Mouse (Mus musculus) spleen, postnatal 4 days (tissue): ENCODE results near the gene Npas4.
A peak's percentile ranks its signal among the peaks of the same experiment; 100 is the strongest.
"Not testable (repeated sequence)": the region's sequence is repeated elsewhere in the genome, so short reads cannot be mapped to it uniquely, and the experiment has no call there.

ENCODE experiments used
- DNase-seq, 2 experiments: peaks; one replicate each; pipeline ENCODE4 v3.0.0; 2022; ENCODE audit warnings: low spot score in 2 of 2

Npas4 gene

DNA sequence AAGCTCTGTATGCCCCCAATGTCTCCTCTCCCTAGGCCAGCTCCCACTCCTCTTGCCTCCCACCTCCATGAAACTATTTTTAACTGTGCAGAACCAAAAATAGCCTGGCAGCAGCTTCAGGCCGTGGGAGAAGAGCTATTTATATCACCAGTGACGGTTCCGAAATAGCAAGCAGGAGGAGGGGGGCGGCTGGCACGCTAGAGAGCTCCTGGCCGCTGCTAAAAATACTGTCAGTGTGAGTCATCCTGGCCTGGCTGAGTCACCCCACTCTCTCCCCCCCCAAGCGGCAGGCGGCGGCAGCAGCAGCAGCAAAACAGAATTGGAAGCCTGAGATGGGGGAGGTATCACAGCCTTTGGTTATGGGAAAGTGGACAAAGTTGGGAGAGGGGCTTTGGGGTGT is 2.8 kb upstream of the Npas4 start:
- no peak for DNase-seq

DNA sequence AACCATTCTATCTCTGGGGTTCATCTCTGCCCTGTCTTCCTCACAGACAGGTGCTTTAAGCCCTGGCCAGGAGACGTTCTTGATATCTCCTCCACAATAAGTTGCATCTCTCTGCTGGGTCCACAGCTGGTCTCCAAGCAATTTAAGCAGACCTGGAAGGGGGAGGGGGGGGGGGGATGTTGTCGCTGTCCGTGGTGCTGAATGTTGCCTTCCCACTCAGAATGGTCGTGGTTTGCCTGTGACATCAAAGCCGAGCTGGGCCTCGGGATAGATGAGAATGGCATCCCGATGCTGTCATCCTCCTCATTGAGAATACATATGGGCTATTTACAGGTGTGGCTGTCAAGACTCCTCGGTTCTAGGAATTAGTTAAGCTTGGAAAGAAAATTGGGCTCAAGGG is 2.3 kb upstream of the Npas4 start:
- DNase-seq, result no peak

DNA sequence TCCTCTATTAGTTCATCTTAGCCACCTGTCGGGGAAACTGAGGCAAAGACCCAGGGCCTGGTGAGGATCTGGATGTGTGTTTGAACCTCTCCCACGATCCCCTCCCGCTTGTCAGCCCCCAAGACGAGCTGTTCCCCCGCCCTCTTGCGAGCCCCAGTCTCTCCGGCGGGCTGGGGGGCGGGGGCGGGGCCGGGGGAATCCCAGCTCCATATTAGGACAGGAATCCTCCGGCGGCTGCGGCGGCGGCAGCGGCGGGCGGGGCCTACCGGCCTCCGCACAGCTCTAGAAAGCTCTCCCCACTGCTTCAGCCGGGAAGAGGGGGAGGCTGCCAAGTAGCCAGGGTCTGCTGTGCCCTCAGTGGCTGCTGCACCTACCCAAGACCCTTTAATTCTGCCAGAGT is 600 bp upstream of the Npas4 start:
- DNase-seq, result no peak

DNA sequence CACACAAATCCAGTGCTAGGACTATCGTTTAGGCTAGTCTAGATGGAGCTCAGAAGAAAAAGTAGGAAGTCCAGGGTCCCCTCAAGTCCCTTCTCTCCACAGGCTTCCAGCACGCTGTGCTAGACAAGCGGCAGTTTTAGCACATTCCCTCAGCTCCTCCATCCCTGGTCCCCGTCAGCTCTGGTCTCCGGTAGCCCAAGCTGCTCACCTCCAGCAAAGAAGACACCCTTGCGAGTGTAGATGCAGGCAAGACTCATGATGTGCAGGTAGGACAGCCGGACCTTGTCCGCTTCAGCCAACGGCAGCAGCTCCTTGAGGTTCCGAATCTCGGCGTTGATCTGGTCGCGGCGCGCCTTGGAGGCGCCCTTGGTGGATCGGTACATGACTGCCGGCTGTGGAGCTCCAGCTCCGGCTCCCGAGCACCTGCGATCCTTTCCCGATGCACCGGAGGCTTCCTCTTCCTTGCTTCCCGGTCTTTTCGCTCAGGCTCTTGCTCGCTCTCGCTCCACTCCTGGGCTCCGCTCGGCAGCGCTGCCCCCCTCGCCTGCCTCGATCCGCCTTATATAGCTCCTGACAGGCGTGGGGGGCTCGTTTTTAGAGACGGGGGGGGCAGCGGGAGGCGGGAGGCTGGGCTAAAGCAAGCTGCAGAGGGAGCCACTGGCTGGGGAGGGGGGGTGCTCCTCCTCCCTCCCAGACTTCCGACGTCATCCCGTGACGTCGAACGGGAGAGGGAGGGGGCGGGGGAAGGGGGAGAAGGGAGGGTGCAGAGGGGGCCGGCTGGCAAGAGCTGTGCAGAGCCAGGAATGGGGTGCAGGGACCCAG is 471 bp downstream of the Npas4 start:
- no peak for DNase-seq

DNA sequence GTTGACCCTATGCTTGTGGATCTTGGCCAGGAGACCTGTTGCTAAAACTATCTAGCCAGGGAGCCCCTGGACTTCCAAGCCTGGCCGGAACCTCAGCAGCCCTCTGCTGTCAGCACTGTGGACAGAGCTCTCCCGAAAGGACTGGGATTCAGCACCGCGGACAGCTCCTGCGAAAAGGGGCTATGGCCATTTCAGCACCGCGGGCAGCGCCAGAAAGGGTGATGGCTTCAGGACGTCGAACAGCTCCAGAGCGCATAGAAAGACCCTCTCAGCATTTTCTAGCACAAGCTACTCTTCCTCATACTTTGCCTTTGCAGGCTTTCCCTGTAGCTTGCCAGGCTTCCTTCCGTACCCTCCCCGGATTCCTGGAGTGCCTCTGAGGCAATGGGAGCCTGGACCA is 1.1 kb downstream of the Npas4 start:
- peak; percentile 86 to 97 for DNase-seq

DNA sequence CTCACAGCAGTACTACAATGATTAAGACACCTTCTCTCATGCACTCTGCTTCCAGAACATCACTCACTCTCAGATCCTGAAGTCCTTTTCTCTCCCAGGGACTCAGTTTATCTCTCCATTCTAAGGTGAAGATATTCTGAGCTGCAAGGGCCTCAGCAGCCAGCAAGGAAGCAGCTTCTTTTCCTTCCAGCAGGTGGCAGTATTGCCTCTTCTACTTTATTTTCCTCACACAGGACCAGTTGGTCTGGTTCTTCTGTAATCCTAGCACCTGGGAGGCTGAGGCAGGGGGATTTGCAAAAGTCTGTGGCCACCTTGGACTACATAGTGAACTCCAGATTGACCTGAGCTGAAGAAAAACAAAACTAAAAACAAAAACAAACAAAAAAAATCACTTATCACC is 8.3 kb downstream of the Npas4 start:
- no peak for DNase-seq

DNA sequence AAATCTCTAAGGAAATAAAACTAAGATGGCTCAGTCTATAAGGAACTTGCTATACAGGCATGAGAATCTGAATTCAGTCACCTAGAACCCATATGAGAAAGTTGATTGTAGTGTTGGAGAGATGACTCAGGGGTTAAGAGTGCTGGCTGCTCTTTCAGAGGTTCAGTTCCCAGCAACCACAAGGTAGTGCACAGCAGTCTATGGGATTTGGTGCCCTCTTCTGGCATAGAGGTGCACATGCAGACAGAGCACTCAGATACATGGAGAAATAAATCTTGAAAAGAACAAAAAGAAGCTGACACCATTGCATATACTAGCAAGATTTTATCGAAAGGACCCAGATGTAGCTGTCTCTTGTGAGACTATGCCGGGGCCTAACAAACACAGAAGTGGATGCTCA is 21.9 kb downstream of the Npas4 start:
- no peak for DNase-seq

DNA sequence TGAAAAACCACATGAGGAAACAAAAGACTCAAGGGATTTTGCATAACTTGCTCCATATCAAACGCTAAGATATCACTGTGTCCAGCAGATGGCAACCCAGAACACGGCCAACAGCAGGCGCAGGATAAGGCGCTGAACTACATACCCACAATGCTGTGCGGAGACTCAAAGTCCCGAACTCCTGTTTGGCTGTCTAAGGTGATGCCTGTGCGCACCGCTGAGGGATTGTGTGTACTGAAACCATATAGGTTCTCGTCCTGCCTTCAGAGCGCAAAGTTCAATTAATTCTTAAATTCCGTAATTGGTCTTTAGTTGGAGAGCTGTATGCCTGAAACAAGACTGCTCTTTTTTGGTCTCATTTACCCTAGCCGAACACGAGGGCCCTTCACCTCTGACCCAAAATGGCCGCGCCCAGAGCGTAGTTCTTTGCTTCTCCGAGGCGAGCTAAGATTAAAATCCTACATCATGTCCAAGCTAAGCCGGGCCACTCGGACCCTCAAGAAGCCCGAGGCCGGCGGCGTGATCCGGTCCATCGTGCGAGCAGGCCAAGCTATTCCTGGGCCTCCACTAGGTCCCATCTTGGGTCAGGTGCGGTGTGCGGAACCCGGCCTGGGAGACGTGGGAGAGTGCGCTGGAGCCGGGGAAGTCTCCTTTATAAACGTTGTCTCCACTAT is 28.1 kb downstream of the Npas4 start, which contains the start of gene Mrpl11:
TSS of gene Mrpl11 (plus strand) at position 220 of the 674 bp plus-strand sequence.
- peak; percentile 86 to 93 for DNase-seq

DNA sequence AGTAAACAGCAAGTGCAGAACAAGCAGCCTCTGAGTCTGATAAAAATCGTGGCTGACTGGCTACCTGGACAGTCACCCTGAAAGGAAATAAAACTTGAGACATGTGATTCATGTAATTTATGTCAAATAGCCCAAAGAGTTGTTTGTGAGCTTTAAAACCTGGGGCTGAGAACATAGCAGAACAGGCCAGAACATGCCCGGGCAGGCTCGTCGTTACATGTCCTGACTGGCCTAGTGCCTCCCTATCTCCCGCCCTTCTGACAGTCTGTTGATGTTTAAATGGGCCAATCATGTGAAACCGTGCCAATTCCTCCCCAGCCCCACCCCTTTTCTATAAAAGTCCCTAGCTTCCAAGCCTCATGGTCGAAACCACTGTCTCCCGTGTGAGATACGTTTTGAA is 41.5 kb downstream of the Npas4 start:
- not testable (repeated sequence) for DNase-seq

DNA sequence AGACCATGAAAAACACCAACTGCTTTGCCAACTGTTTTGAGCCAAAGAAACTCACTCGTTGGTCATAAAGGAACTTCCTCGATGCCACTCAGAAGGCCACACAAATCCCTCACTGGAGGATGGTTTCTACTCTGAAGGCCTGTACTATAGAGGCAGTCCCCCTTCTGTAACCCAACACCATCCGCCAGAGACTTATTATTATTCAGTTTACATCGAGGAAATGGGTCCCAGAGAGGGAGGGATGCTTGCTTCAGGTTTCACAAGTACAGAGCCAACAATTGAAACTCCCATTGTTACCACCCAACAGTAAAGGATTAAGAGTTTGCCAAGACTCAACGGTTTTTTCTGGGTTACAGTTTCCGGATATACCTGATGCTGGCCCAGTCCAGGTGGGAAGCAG is 44.6 kb downstream of the Npas4 start:
- DNase-seq, result no peak

DNA sequence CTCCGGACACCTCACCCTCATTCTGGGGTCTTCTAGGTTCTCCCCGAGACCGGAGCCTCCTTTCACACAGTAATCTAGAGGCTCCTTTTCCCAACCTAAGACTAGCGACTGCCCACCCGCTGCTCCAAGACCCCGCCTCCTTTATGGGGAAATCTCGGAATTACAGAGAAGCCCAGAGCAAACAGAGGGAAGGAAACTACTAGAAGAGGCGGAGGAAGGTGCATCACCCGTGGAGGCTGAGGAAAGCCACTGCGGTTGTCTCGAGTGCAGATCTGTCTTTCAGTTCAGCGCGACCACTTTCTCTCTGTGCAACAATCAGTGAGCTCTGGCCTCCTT is 46.9 kb downstream of the Npas4 start:
- DNase-seq, result no peak

DNA sequence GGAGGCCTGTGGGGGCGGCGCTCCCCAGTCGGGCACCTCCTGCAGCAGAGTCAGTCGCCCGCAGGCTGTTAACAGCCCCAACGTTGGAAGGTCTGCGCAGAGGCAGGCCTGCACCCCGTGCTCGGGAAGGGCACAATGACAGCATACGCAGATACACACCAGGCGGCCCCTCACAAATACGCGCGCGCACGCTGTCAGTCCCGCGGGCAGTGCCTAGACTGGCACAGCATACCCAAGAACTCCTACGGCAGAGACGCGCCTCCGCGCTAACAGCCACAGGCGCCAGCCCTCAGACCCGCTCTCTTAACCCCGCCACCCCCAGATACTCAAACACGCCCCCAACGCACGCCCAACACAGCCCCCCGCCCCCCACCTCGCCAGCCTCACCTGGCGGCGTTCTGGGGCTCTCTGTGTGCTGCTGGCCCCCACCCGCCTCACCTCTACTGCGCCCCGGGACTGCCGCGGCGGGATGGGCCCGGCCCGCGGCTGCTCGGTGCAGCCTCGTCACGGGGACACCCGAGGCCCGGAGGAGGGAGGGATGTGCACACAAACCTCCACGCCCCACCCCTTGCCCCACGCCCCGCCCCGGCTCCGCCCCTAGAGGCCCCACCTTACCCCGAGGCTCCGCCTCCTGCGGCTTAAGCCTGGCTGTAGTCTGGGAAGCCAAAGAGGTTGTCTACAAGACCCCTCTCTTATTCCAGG is 47.4 kb downstream of the Npas4 start, which contains the start of gene Peli3:
TSS of gene Peli3 (minus strand) at position 577 of the 702 bp plus-strand sequence.
- DNase-seq, result peak; percentile 81 to 91

DNA sequence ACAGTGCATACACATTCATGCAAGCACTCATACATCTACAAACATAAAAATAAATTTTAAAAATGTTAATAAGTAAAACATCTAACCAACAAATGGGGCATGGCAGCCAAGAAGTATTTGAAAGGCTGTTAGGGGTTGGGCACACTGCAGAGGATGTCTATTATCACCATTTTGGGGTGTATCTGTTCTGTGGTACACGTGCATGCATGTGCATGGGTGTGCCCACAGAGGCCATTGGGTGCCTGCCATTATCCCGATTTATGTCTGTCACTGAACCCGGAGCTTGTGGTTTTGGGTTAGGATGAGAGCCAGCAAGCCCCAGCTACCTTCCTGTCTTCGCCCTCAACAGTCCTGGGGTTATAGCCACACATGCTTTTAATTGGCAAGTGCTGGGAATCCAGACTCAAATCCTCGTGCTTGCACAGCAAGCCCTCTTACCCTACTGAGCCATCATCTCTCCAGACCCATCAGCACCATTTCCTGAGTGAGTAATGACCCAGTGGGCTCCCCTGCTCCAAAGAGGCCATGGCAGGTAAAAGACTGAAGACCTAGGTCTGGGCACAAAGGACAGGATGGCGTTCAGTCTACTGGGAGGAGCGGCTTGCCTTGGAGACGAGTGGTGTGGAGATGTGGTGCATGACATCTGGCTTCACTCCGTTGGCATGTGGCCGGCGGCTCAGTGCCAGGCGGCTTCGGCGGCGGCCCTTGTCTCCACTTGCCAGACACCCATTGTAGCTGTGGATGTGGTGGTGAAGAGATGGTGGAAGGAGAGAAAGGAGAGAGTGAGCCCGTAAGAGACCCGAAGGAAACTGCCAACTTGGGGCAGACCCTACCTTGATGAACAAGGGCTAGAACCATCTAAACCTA is 52.4 kb downstream of the Npas4 start:
- DNase-seq, result no peak

DNA sequence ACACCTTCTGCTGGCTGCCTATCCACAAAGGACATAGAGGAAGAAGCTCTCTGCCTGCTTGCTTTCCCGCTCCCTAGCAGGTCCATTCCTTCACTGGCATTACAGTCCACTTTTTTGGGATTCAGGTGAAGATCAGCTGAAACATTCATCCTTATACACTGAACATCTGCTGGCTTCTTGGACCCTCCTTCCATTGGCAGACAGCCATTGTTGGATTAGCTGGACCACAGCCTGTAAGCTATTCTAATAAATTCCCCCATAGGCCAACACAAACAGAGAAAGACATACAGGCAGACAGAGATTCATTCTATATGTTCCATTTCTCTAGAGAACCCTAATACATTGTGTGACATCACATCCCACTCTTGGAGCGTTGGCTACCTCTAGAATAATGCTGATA is 53.2 kb downstream of the Npas4 start:
- DNase-seq, result no peak
